Mouse (Mus musculus): ENCODE measurements around the gene Plxna4. TPM values are rescaled to one million over a fixed set of nuclear protein-coding genes. Genes with fewer than 3 reads are reported as not detected.

Gene Plxna4
- polyA plus RNA-seq, 1 experiment from 2014 or later, result 6.7 TPM

DNA sequence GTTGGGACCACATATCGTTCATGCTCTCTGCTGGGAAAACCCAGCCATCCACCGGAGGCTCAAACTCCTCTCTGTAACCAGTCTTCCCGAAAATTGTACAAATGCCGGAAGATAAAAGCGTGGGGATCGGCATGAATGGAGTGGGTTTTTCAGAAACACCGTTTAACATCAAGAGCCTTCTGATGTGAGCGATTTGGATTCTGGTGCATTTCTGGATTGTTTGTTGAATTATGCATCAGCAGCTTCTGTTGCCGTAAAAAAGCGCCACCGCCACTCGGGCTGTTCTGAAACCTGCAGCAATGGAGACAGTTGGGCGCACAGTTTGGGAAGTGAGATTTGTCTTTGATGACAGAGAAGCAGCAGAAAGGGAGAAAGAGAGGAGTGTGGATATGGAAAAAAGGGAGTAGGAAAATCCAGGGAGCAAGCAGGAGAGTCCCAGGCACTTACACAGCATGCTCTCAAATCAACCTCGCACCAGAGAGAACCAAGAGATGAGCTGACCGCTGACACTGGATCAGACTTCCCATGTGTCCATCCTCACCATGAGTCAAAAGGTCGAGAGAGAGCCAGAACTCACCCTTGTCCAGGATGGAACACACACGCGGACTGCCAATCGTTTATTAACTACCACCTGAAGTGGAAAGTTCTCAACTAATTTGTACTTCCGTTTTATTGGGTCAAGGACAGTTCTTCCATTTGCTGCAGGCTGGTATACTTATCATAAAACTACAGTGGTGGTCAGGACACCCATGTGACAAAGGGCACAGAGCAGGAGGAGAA is 181.5 kb downstream of the Plxna4 start:
- no peak overlapping the region for H3K4me3 ChIP-seq (replicated peaks)

DNA sequence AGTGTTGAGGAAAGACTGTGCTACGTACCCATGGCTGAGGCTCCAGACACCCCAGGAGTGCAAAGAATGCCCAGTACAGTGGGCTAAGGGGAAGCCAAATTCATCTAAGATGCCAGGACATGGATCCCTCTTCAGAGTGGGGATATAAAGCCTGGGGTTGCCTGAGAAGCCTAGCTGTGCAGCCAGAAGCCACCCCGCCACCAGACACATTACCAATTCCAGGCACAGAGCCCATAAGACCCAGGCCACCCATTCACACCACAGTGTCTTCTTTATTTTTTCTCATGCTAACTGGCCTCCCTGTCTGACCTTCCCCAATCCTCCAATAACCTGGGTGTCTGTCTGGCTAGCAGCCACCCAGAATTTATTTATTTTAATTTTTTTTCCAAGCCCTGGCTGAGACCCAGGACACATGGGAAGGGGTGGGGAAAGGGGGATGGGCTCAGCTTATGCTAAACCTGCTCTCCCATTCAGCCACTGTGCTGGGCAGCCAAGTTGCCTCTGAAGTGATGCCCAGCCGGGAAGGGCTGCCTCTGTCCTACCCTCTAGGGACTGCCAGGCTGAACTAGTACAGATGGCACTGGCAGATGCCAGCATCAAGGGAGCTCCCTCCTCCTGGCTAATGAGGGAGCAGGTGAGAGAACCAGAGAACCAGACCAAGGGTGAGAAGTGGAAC is 185.3 kb downstream of the Plxna4 start:
- Histone ChIP-seq H3K4me1 (replicated peaks) (peaks cover 14% of the 10 kb centered on the region), H3K27me3 (peaks cover 2% of the 10 kb centered on the region; the same call in 1 of the 2 replicates), H3K4me3 (replicated peaks) (no peak overlapping the region), H3K4me2 (no peak overlapping the region), H3K9me3 (no peaks in the 10 kb centered on the region), H3K27ac (no peak overlapping the region), H3K9ac (replicated peaks) (no peak overlapping the region), H3K36me3 (no peaks in the 10 kb centered on the region)
- ATAC-seq (ENCODE audit: insufficient number of reproducible peaks, insufficient read depth, low FRiP score, low TSS enrichment, low read depth), result no peak
- 75% methylated on average over 3 of the region's 3 CpGs for WGBS

More for the DNA sequence above, 181.5 kb downstream of the Plxna4 start:
- WGBS, result 78% methylated on average over 20 of the region's 20 CpGs
- Histone ChIP-seq H3K4me1 (replicated peaks) (peaks cover 52% of the 10 kb centered on the region), H3K27me3 (peaks cover 2% of the 10 kb centered on the region; the same call in 1 of the 2 replicates), H3K9ac (replicated peaks) (no peak overlapping the region), H3K36me3 (no peaks in the 10 kb centered on the region), H3K4me2 (no peak overlapping the region), H3K27ac (no peak overlapping the region), H3K9me3 (no peaks in the 10 kb centered on the region)
- ATAC-seq (ENCODE audit: insufficient number of reproducible peaks, insufficient read depth, low FRiP score, low TSS enrichment, low read depth), result no peak

DNA sequence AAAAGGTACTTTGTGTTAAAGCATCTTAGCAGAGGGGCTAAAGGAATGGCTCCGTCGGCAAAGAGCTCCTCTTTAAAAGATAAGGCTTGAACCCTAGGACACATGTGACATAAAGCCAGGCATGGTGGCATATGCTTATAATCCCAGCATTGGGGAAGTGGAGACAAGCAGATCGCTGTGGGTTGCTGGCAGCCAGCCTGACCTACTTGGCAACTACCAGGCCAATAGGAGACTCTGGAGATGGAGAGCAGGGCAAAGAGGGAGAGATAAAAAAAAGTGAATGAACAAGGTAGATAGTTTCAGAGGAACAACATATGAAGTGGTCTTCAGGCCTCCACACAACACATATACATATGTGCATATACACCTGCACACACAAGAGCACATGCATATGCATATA is 189.7 kb downstream of the Plxna4 start:
- no peak for ATAC-seq (ENCODE audit: insufficient number of reproducible peaks, insufficient read depth, low FRiP score, low TSS enrichment, low read depth)
- Histone ChIP-seq H3K9me3 (no peaks in the 10 kb centered on the region), H3K27ac (no peak overlapping the region), H3K4me3 (replicated peaks) (no peak overlapping the region), H3K36me3 (no peaks in the 10 kb centered on the region), H3K9ac (replicated peaks) (no peak overlapping the region), H3K4me2 (no peak overlapping the region), H3K27me3 (no peaks in the 10 kb centered on the region), H3K4me1 (replicated peaks) (peaks cover 10% of the 10 kb centered on the region)
- WGBS, result 92% methylated on average over 3 of the region's 3 CpGs

DNA sequence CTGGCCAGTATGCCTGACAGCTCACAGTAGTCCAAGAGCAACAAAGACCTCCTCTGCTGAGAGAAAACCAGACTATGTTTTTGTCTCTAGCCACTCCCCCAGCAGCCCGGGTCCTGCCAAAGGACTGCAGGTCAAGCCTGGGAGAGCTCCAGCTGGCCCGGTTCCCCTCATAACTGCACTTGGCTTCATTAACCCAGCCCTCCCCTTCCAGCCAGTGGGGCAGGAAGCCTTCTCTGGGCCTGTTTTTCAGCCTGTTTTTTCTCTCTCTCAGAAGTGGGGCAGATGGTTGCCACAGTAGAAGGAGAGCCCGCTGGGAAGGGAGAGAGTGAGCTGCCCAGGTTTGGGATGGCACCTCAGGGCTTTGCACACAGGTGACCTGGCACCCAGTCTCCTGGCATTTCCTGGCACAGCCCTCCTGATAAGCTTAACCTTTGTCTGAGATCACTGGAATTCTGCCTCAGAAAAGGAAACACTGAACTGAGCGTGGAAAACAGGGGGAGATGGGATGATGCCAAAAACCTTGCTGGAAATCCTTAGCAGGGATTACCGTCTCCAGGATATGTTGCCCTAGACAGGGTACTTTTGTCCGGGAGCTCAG is 190.8 kb downstream of the Plxna4 start:
- ATAC-seq (ENCODE audit: insufficient number of reproducible peaks, insufficient read depth, low FRiP score, low TSS enrichment, low read depth), result no peak
- no peak overlapping the region for H3K4me2 ChIP-seq
- 46% methylated on average over 6 of the region's 6 CpGs for WGBS
- no peaks in the 10 kb centered on the region for H3K27me3 ChIP-seq
- H3K4me3 ChIP-seq (replicated peaks), result no peak overlapping the region
- H3K9ac ChIP-seq (replicated peaks), result 0 out of 2 replicates have a peak overlapping the region, but pooled peaks have one; percentile 12
- peak overlapping the region; percentile 53 for H3K27ac ChIP-seq
- peaks cover 8% of the 10 kb centered on the region for H3K4me1 ChIP-seq (replicated peaks)
- H3K36me3 ChIP-seq, result no peaks in the 10 kb centered on the region
- no peaks in the 10 kb centered on the region for H3K9me3 ChIP-seq

DNA sequence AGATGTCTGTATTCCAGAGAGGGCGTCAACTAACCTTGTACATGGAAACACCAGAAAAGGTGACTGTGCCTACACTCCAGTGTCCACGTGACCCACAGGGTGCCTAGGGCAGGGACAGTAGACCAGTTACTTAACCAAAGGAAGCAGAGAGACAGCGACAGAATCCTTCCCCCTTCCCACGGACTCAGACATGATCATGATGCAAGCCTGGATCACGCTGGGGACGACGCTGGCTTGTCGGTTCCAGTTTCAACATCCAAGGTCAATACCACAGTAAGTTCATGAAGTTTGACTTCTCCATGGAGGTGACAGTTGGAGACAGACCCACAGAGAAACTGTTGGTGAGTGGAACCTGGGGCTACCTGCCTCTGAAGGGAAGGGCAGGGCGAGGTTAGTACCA is 192.6 kb downstream of the Plxna4 start:
- WGBS, result 91% methylated on average over 9 of the region's 9 CpGs
- no peak overlapping the region for H3K27ac ChIP-seq
- H3K36me3 ChIP-seq, result no peaks in the 10 kb centered on the region
- H3K4me2 ChIP-seq, result no peak overlapping the region
- peaks cover 11% of the 10 kb centered on the region for H3K4me1 ChIP-seq (replicated peaks)
- no peaks in the 10 kb centered on the region for H3K9me3 ChIP-seq
- no peak for ATAC-seq (ENCODE audit: insufficient number of reproducible peaks, insufficient read depth, low FRiP score, low TSS enrichment, low read depth)
- H3K4me3 ChIP-seq (replicated peaks), result no peak overlapping the region
- H3K9ac ChIP-seq (replicated peaks), result no peak overlapping the region
- H3K27me3 ChIP-seq, result no peaks in the 10 kb centered on the region

DNA sequence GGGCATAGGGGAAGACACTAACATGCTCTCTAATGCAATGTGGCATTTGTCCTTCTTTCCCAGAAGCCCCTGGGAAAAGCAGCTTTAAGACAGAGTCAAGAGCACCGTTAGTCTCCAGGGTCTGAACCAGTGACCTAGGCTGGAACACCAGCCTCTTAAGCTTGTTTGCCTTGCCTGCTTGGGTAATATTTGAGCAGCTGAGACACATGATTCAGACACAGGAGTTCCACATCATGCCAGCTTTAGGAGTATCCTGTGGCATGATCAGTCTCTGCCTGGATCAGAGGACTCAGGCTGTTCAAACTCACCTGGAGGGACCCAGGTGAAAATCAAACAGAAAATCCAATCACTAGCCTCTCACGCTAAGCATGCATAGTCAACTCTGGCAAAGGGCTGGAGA is 195.7 kb downstream of the Plxna4 start:
- Histone ChIP-seq H3K4me1 (replicated peaks) (peaks cover 9% of the 10 kb centered on the region), H3K9ac (replicated peaks) (no peak overlapping the region), H3K27me3 (no peaks in the 10 kb centered on the region), H3K9me3 (no peaks in the 10 kb centered on the region), H3K4me3 (replicated peaks) (no peak overlapping the region), H3K27ac (no peak overlapping the region), H3K36me3 (no peaks in the 10 kb centered on the region), H3K4me2 (no peak overlapping the region)
- no peak for ATAC-seq (ENCODE audit: insufficient number of reproducible peaks, insufficient read depth, low FRiP score, low TSS enrichment, low read depth)
- WGBS, result 73% methylated on average over 2 of the region's 2 CpGs

DNA sequence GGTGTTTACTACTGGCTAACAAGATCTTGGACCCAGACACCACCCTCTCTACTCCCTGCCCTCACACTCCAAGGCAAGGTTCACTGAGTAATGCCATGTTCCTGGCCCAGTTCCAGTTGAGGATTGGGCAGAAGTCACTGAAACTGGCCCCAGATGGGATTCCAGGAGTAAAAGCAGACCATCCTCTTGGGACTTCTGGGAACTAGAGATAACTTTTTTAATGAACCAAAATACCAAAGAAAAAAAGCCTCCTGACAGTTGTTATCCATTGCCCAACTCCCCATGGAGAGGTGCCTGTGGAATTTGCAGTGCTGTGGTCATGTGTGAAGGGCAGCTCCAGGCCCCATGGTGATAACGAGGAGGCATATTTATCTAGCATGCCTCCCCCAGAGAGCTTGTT is 199.7 kb downstream of the Plxna4 start:
- no peak overlapping the region for H3K9ac ChIP-seq (replicated peaks)
- no peak overlapping the region for H3K27ac ChIP-seq
- 0 out of 2 replicates have a peak, but pooled peaks cover 7% of the 10 kb centered on the region for H3K27me3 ChIP-seq
- ATAC-seq (ENCODE audit: insufficient number of reproducible peaks, insufficient read depth, low FRiP score, low TSS enrichment, low read depth), result no peak
- 0 out of 2 replicates have a peak, but pooled peaks cover 6% of the 10 kb centered on the region for H3K4me1 ChIP-seq (replicated peaks)
- H3K36me3 ChIP-seq, result no peaks in the 10 kb centered on the region
- H3K4me2 ChIP-seq, result no peak overlapping the region
- no peak overlapping the region for H3K4me3 ChIP-seq (replicated peaks)
- H3K9me3 ChIP-seq, result no peaks in the 10 kb centered on the region
- 57% methylated on average over 1 of the region's 1 CpGs for WGBS

DNA sequence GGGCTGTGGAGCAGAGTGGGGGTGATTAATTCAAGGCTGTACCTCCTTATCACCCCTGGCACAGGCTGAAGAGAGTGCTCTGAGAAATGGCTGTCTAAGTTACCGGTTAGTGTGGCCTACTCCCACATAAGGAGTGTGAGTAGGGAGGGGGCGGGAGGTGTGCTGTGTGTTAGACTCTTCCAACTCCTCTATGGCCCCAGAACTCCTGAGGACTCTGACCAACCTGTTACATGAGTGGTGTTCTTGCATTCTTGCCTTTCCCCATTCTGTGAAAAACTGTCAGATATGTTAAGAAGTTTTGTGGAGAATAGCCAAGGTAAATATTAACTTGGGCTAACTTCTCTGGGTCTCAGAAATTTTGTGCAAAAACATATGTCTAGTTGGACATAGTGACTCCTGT is 201.1 kb downstream of the Plxna4 start:
- no peak for ATAC-seq (ENCODE audit: insufficient number of reproducible peaks, insufficient read depth, low FRiP score, low TSS enrichment, low read depth)
- Histone ChIP-seq H3K27ac (no peak overlapping the region), H3K4me1 (replicated peaks) (peaks cover 9% of the 10 kb centered on the region), H3K9me3 (no peaks in the 10 kb centered on the region), H3K27me3 (peaks cover 11% of the 10 kb centered on the region; the same call in 1 of the 2 replicates), H3K4me3 (replicated peaks) (no peak overlapping the region), H3K4me2 (no peak overlapping the region), H3K36me3 (no peaks in the 10 kb centered on the region), H3K9ac (replicated peaks) (no peak overlapping the region)
- 93% methylated on average over 2 of the region's 2 CpGs for WGBS

DNA sequence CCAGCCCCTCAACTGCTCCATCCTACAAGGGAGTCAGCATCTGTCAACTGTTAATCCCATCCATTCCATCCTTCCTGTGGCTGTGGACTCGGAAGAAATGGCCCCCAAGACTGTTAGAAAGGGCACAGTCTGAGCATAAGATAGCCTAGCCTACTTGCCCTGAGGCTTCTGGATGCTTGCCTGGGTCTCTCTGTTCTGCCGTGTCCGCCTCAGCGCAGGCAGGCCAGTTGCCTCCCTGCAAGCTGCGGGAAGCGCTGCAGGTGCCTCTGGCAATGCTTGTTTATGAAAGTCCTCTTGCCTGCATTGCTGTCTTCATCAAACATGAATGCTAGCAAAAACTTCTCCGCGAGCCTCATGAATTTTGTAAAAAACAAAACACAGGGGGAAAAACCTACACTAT is 203.1 kb downstream of the Plxna4 start:
- no peak overlapping the region for H3K27ac ChIP-seq
- no peaks in the 10 kb centered on the region for H3K36me3 ChIP-seq
- 77% methylated on average over 8 of the region's 8 CpGs for WGBS
- no peak overlapping the region for H3K4me3 ChIP-seq (replicated peaks)
- peaks cover 16% of the 10 kb centered on the region; the same call in 1 of the 2 replicates for H3K27me3 ChIP-seq
- peaks cover 19% of the 10 kb centered on the region for H3K4me1 ChIP-seq (replicated peaks)
- H3K4me2 ChIP-seq, result no peak overlapping the region
- H3K9me3 ChIP-seq, result no peaks in the 10 kb centered on the region
- no peak overlapping the region for H3K9ac ChIP-seq (replicated peaks)
- no peak for ATAC-seq (ENCODE audit: insufficient number of reproducible peaks, insufficient read depth, low FRiP score, low TSS enrichment, low read depth)

DNA sequence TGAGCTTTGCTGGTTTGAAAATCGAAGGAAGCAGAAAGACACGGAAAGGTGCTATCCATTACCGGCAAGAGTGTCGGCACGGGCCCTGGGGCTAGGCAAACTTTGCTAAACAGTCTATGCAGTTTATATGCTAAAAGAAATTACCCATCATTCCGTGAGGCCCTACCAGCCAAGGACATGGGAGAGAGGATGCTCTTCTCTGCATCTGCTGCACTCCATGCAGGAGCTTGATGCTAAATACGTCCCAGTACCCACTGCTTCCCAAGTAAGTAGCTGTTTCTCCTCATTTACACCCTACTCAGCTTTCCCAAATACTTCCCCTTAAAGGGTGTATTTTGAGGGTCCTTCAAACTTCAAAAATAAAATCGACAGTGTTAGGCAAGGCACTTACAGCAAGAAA is 203.6 kb downstream of the Plxna4 start:
- Histone ChIP-seq H3K9ac (replicated peaks) (no peak overlapping the region), H3K4me3 (replicated peaks) (no peak overlapping the region), H3K27me3 (peaks cover 19% of the 10 kb centered on the region; the same call in 1 of the 2 replicates), H3K4me2 (no peak overlapping the region), H3K27ac (no peak overlapping the region), H3K36me3 (no peaks in the 10 kb centered on the region), H3K9me3 (no peaks in the 10 kb centered on the region), H3K4me1 (replicated peaks) (peaks cover 19% of the 10 kb centered on the region)
- ATAC-seq (ENCODE audit: insufficient number of reproducible peaks, insufficient read depth, low FRiP score, low TSS enrichment, low read depth), result no peak
- 76% methylated on average over 8 of the region's 8 CpGs for WGBS

DNA sequence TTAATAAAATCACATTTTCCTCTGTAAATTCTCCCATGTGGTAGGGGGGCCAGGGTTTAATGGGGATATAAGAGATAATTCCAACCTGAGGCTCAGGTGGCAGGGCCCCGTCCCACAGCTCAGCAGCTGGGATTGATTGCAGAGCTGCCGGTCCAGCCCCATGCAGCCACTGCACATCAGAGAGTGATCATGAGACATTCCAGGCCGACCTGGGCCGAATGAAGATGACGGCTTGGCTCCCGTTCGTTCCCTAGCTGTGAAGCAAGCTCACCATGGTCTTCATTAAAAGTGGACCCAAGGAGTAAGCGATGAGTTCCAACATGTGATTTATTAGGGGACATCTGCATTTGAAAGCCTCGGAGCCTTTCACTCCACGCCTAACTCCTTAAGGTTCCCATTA is 206.5 kb downstream of the Plxna4 start:
- ATAC-seq (ENCODE audit: insufficient number of reproducible peaks, insufficient read depth, low FRiP score, low TSS enrichment, low read depth), result no peak
- H3K4me1 ChIP-seq (replicated peaks), result peaks cover 24% of the 10 kb centered on the region
- H3K9me3 ChIP-seq, result no peaks in the 10 kb centered on the region
- H3K9ac ChIP-seq (replicated peaks), result no peak overlapping the region
- peaks cover 36% of the 10 kb centered on the region for H3K27me3 ChIP-seq
- H3K4me3 ChIP-seq (replicated peaks), result no peak overlapping the region
- H3K4me2 ChIP-seq, result peak overlapping the region; percentile 31
- no peak overlapping the region for H3K27ac ChIP-seq
- WGBS, result 6% methylated on average over 10 of the region's 10 CpGs
- H3K36me3 ChIP-seq, result no peaks in the 10 kb centered on the region

Measured in limb, embryonic 12.5 days (tissue).